20 mouse cellular contexts compared by ENCODE assay signal in the genomic region with DNA sequence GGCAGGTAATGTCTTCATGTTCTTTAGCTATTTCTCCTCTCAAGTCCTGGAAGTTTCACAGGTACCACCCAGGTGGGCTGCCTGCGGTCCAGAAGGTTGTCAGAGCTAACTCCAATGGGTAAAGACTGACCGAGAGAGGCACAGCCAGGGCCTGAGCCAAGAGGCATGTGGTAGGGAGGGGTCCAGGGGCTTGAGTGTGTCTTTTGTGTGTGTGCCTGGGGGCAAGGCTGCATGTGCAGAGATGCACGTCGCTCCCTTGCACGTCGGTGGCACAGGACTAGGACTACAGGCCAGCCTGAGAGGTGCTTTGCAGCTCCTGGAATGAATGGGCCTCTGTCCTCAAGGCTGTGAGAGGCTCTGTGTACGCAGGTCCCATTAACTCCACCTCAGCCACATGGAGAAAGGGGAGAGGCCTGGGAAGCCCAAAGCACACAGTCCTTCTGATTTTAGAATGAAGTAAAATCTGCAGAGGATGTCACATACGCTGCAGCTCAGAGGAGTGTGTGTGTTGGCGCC. TPM values are rescaled to one million over a fixed set of nuclear protein-coding genes. Genes with fewer than 3 reads are reported as not detected.
A peak's percentile ranks its signal among the peaks of the same experiment; 100 is the strongest.
DNase-seq lines count a peak whose midpoint lies in the region; ATAC-seq and TF ChIP-seq lines count a peak whose summit lies in the region.
"Had no signal": no experiment of that assay in that cellular context is flagged by ENCODE, and none has a peak within 500 bp of the region (broad histone marks: within the 10 kb centered on the region; RNA-seq: fewer than 3 reads in every experiment).

No protein-coding gene starts in this region.

- no peaks in the 10 kb centered on the region for H3K27me3 ChIP-seq in intestine, embryonic 14.5 days (replicated peaks; ENCODE audit: control insufficient read depth, insufficient read depth, low read length)
- no peaks in the 10 kb centered on the region for H3K27me3 ChIP-seq in intestine, postnatal 0 days (replicated peaks; ENCODE audit: control insufficient read depth, insufficient read depth, low read length)
- H3K27me3 ChIP-seq in midbrain, embryonic 11.5 days (ENCODE audit: control insufficient read depth, insufficient read depth, low read length) = no peaks in the 10 kb centered on the region
- no peaks in the 10 kb centered on the region for H3K27me3 ChIP-seq in midbrain, postnatal 0 days (ENCODE audit: insufficient read depth, low read length)
- no peaks in the 10 kb centered on the region for H3K27me3 ChIP-seq in embryonic facial prominence, embryonic 15.5 days
- H3K27me3 ChIP-seq in limb, embryonic 12.5 days = no peaks in the 10 kb centered on the region
- H3K27me3 ChIP-seq: heart, embryonic 15.5 days; neural tube, embryonic 15.5 days had no signal

- no peak overlapping the region for H3K4me2 ChIP-seq in intestine, embryonic 14.5 days (ENCODE audit: low read length)
- no peak overlapping the region for H3K4me2 ChIP-seq in intestine, postnatal 0 days (replicated peaks; ENCODE audit: low read depth)
- no peak overlapping the region for H3K4me2 ChIP-seq in midbrain, embryonic 11.5 days
- H3K4me2 ChIP-seq in midbrain, postnatal 0 days (ENCODE audit: low read depth, low read length, poor library complexity, severe bottlenecking) = no peak overlapping the region
- no peak overlapping the region for H3K4me2 ChIP-seq in embryonic facial prominence, embryonic 15.5 days (replicated peaks)
- H3K4me2 ChIP-seq in limb, embryonic 12.5 days = no peak overlapping the region; the same call in 1 of the 2 replicates
- H3K4me2 ChIP-seq: heart, embryonic 15.5 days; neural tube, embryonic 15.5 days had no signal

- ATAC-seq in intestine, embryonic 14.5 days (replicated peaks; ENCODE audit: low FRiP score, low TSS enrichment, low read depth) = peak; percentile 62; the same call in 1 of the 2 replicates
- ATAC-seq in intestine, postnatal 0 days = no peak
- no peak for ATAC-seq in midbrain, embryonic 11.5 days (ENCODE audit: low FRiP score)
- ATAC-seq in midbrain, postnatal 0 days (ENCODE audit: low FRiP score) = no peak
- peak; percentile 39; the same call in 1 of the 2 replicates for ATAC-seq in embryonic facial prominence, embryonic 15.5 days (ENCODE audit: insufficient number of reproducible peaks, low FRiP score, low TSS enrichment, low read depth)
- peak; percentile 70 for ATAC-seq in limb, embryonic 12.5 days (ENCODE audit: insufficient number of reproducible peaks, insufficient read depth, low FRiP score, low TSS enrichment, low read depth)
- no peak for ATAC-seq in megakaryocyte-erythroid progenitor cell, adult 5-6 weeks (replicated peaks; ENCODE audit: low FRiP score, low TSS enrichment, poor library complexity, severe bottlenecking)

- no peak overlapping the region for H3K4me3 ChIP-seq in intestine, embryonic 14.5 days (ENCODE audit: low read depth, low read length)
- H3K4me3 ChIP-seq in intestine, postnatal 0 days (ENCODE audit: low read depth, low read length) = no peak overlapping the region
- no peak overlapping the region for H3K4me3 ChIP-seq in midbrain, embryonic 11.5 days (ENCODE audit: low read depth, low read length)
- H3K4me3 ChIP-seq in midbrain, postnatal 0 days (ENCODE audit: low read depth, low read length) = no peak overlapping the region
- H3K4me3 ChIP-seq in embryonic facial prominence, embryonic 15.5 days (replicated peaks) = no peak overlapping the region
- H3K4me3 ChIP-seq in limb, embryonic 12.5 days (replicated peaks) = no peak overlapping the region
- H3K4me3 ChIP-seq: heart, adult 2 months; heart, embryonic 15.5 days; layer of hippocampus, adult 2 months; neural tube, embryonic 15.5 days had no signal

- H3K27ac ChIP-seq in intestine, embryonic 14.5 days (ENCODE audit: low read depth) = no peak overlapping the region
- H3K27ac ChIP-seq in intestine, postnatal 0 days (ENCODE audit: low read depth, low read length) = no peak overlapping the region
- no peak overlapping the region for H3K27ac ChIP-seq in midbrain, embryonic 11.5 days (ENCODE audit: low read depth, low read length)
- no peak overlapping the region for H3K27ac ChIP-seq in midbrain, postnatal 0 days (ENCODE audit: low read depth, low read length)
- H3K27ac ChIP-seq in embryonic facial prominence, embryonic 15.5 days (replicated peaks) = no peak overlapping the region
- peak overlapping the region; percentile 90 for H3K27ac ChIP-seq in limb, embryonic 12.5 days
- H3K27ac ChIP-seq: heart, adult 2 months; heart, embryonic 15.5 days; kidney, postnatal 0 days; layer of hippocampus, adult 2 months; neural tube, embryonic 15.5 days had no signal

- WGBS in intestine, embryonic 14.5 days = 80% methylated on average over 9 of the region's 9 CpGs
- whole genome bisulfite sequencing in intestine, postnatal 0 days = 86% methylated on average over 9 of the region's 9 CpGs
- WGBS in midbrain, embryonic 11.5 days = 80% methylated on average over 9 of the region's 9 CpGs
- WGBS in midbrain, postnatal 0 days = 73% methylated on average over 9 of the region's 9 CpGs
- WGBS in embryonic facial prominence, embryonic 15.5 days = 47% methylated on average over 9 of the region's 9 CpGs
- 83% methylated on average over 9 of the region's 9 CpGs for WGBS in limb, embryonic 12.5 days

- H3K9me3 ChIP-seq in intestine, embryonic 14.5 days (ENCODE audit: control insufficient read depth, low read length) = no peaks in the 10 kb centered on the region
- no peaks in the 10 kb centered on the region for H3K9me3 ChIP-seq in intestine, postnatal 0 days (ENCODE audit: control insufficient read depth)
- no peaks in the 10 kb centered on the region for H3K9me3 ChIP-seq in midbrain, embryonic 11.5 days (ENCODE audit: control insufficient read depth, low read length)
- H3K9me3 ChIP-seq in midbrain, postnatal 0 days (ENCODE audit: low read length) = no peaks in the 10 kb centered on the region
- no peaks in the 10 kb centered on the region for H3K9me3 ChIP-seq in embryonic facial prominence, embryonic 15.5 days (replicated peaks)
- H3K9me3 ChIP-seq in limb, embryonic 12.5 days = no peaks in the 10 kb centered on the region
- H3K9me3 ChIP-seq: heart, embryonic 15.5 days; neural tube, embryonic 15.5 days had no signal

- peaks cover 17% of the 10 kb centered on the region for H3K36me3 ChIP-seq in intestine, embryonic 14.5 days (ENCODE audit: control insufficient read depth, insufficient read depth, low read length)
- peaks cover 10% of the 10 kb centered on the region for H3K36me3 ChIP-seq in intestine, postnatal 0 days (ENCODE audit: control insufficient read depth, insufficient read depth)
- peaks cover 5% of the 10 kb centered on the region; the same call in 1 of the 2 replicates for H3K36me3 ChIP-seq in midbrain, embryonic 11.5 days (ENCODE audit: control insufficient read depth, insufficient read depth, low read length)
- H3K36me3 ChIP-seq in midbrain, postnatal 0 days (ENCODE audit: insufficient read depth, low read length) = no peaks in the 10 kb centered on the region; the same call in 1 of the 2 replicates
- peaks cover 18% of the 10 kb centered on the region for H3K36me3 ChIP-seq in embryonic facial prominence, embryonic 15.5 days
- peaks cover 24% of the 10 kb centered on the region for H3K36me3 ChIP-seq in limb, embryonic 12.5 days

- no peak for DNase-seq in intestine, embryonic 14.5 days (ENCODE audit: low spot score)
- DNase-seq in midbrain, embryonic 11.5 days (ENCODE audit: low spot score, missing footprints) = peak; percentile 69
- DNase-seq in midbrain, postnatal 0 days (ENCODE audit: low spot score) = no peak
- no peak for DNase-seq in left cerebral cortex, postnatal 14 days (ENCODE audit: low spot score in 2 of 2)
- DNase-seq: adrenal gland, postnatal 36 days; cerebellum, adult 2 months; gastrocnemius, postnatal 10 days; heart, adult 2 months; lung, adult 18-20 months; thymus, adult 18-20 months had no signal

- H3K4me1 ChIP-seq in intestine, embryonic 14.5 days (replicated peaks; ENCODE audit: control insufficient read depth, insufficient read depth, low read length) = 0 out of 2 replicates have a peak, but pooled peaks cover under 1% of the 10 kb centered on the region
- no peaks in the 10 kb centered on the region for H3K4me1 ChIP-seq in intestine, postnatal 0 days (replicated peaks; ENCODE audit: control insufficient read depth, insufficient read depth, low read length)
- peaks cover 8% of the 10 kb centered on the region for H3K4me1 ChIP-seq in midbrain, embryonic 11.5 days (ENCODE audit: control insufficient read depth, insufficient read depth, low read length)
- H3K4me1 ChIP-seq in midbrain, postnatal 0 days (ENCODE audit: insufficient read depth, low read length) = no peaks in the 10 kb centered on the region
- peaks cover 17% of the 10 kb centered on the region for H3K4me1 ChIP-seq in embryonic facial prominence, embryonic 15.5 days
- H3K4me1 ChIP-seq in limb, embryonic 12.5 days (replicated peaks) = peaks cover 63% of the 10 kb centered on the region
- H3K4me1 ChIP-seq: heart, embryonic 15.5 days had no signal

- intact Hi-C loops in left cerebral cortex, postnatal 14 days (cut with DNase I) = no loop called here

- H3K9ac ChIP-seq in intestine, embryonic 14.5 days (ENCODE audit: low read length) = no peak overlapping the region
- H3K9ac ChIP-seq in intestine, postnatal 0 days (ENCODE audit: low read depth, low read length) = no peak overlapping the region
- H3K9ac ChIP-seq in midbrain, embryonic 11.5 days (ENCODE audit: low read length) = no peak overlapping the region
- no peak overlapping the region for H3K9ac ChIP-seq in midbrain, postnatal 0 days (replicated peaks; ENCODE audit: low read length, poor library complexity, severe bottlenecking)
- H3K9ac ChIP-seq in embryonic facial prominence, embryonic 15.5 days = no peak overlapping the region
- no peak overlapping the region for H3K9ac ChIP-seq in limb, embryonic 12.5 days (replicated peaks)
- H3K9ac ChIP-seq: heart, embryonic 15.5 days; neural tube, embryonic 15.5 days had no signal

- TF ChIP-seq CTCF in intestine, postnatal 0 days (IDR thresholded peaks at IDR 0.05; ENCODE audit: low read depth) = no peak
- TF ChIP-seq CTCF in midbrain, postnatal 0 days (IDR thresholded peaks at IDR 0.05) = no peak

RNA-seq across cellular contexts. Expression of gene Col2a1, which starts 28.8 kb away (rescaled TPM):
- 2.3 and 4.5 TPM in 2 replicates for polyA plus RNA-seq in intestine, embryonic 14.5 days (2014; fragmentation: Nextera tagmentation; extraction: Ambion mirVana)
- 0.09 TPM in 1 of 2 replicates, not detected in the other for polyA plus RNA-seq in intestine, postnatal 0 days (2015; fragmentation: Nextera tagmentation; extraction: Ambion mirVana)
- 94.5 and 94.6 TPM in 2 replicates for polyA plus RNA-seq in midbrain, embryonic 11.5 days (2014; fragmentation: Nextera tagmentation; extraction: Ambion mirVana)
- total RNA-seq in midbrain, postnatal 0 days (2014; rRNA removed) = 13.8 and 17.8 TPM in 2 replicates
- 4.9 and 6.2 TPM in 2 replicates for polyA plus RNA-seq in midbrain, postnatal 0 days (2015; fragmentation: Nextera tagmentation; extraction: Ambion mirVana)
- polyA plus RNA-seq in embryonic facial prominence, embryonic 15.5 days (2015; fragmentation: Nextera tagmentation; extraction: Ambion mirVana) = 225 and 386 TPM in 2 replicates
- 431 and 545 TPM in 2 replicates for polyA plus RNA-seq in limb, embryonic 12.5 days (2016; fragmentation: Nextera tagmentation; extraction: Ambion mirVana)
- total RNA-seq in megakaryocyte-erythroid progenitor cell, adult 5-6 weeks (2014; fragmentation: Nextera tagmentation) = not detected in 2 replicates
- total RNA-seq in megakaryocyte-erythroid progenitor cell, adult 5-6 weeks (2017) = not detected in 2 replicates
- under 1 TPM; 0.57 to 0.97 TPM for total RNA-seq in left cerebral cortex, postnatal 14 days (2021)
- total RNA-seq: adrenal gland, postnatal 36 days; liver, adult 2 months; megakaryocyte, adult 5-6 weeks had no signal
- polyA plus RNA-seq: liver, adult 2 months had no signal

RNA-seq across cellular contexts. Expression of gene Pfkm, which starts 59.1 kb away (rescaled TPM):
- polyA plus RNA-seq in intestine, embryonic 14.5 days (2014; fragmentation: Nextera tagmentation; extraction: Ambion mirVana) = 28.8 and 31.4 TPM in 2 replicates
- polyA plus RNA-seq in intestine, postnatal 0 days (2015; fragmentation: Nextera tagmentation; extraction: Ambion mirVana) = 15.6 and 17.3 TPM in 2 replicates
- 36.3 TPM in 2 replicates for polyA plus RNA-seq in midbrain, embryonic 11.5 days (2014; fragmentation: Nextera tagmentation; extraction: Ambion mirVana)
- total RNA-seq in midbrain, postnatal 0 days (2014; rRNA removed) = 96.2 and 102 TPM in 2 replicates
- polyA plus RNA-seq in midbrain, postnatal 0 days (2015; fragmentation: Nextera tagmentation; extraction: Ambion mirVana) = 89.9 and 96.4 TPM in 2 replicates
- polyA plus RNA-seq in embryonic facial prominence, embryonic 15.5 days (2015; fragmentation: Nextera tagmentation; extraction: Ambion mirVana) = 49.2 and 49.9 TPM in 2 replicates
- 49.4 and 52.7 TPM in 2 replicates for polyA plus RNA-seq in limb, embryonic 12.5 days (2016; fragmentation: Nextera tagmentation; extraction: Ambion mirVana)
- total RNA-seq in megakaryocyte-erythroid progenitor cell, adult 5-6 weeks (2014; fragmentation: Nextera tagmentation) = 69.0 and 74.9 TPM in 2 replicates
- total RNA-seq in megakaryocyte-erythroid progenitor cell, adult 5-6 weeks (2017) = 63.7 and 89.1 TPM in 2 replicates
- total RNA-seq in left cerebral cortex, postnatal 14 days (2021) = 100 to 1,000 TPM; 349 to 369 TPM

Comparison
In these comparisons a context has a peak if more than half of its experiments do, and no peak if none do; other contexts are left out.
1. ATAC-seq: peak in intestine, embryonic 14.5 days (single experiment), embryonic facial prominence, embryonic 15.5 days (single experiment) and limb, embryonic 12.5 days (single experiment); none in intestine, postnatal 0 days (single experiment), midbrain, embryonic 11.5 days (single experiment), midbrain, postnatal 0 days (single experiment) and megakaryocyte-erythroid progenitor cell, adult 5-6 weeks (single experiment).
2. RNA of gene Col2a1, which starts 28.8 kb away (polyA plus RNA-seq): 431 to 545 TPM in limb, embryonic 12.5 days, 225 to 386 TPM in embryonic facial prominence, embryonic 15.5 days and 94.5 to 94.6 TPM in midbrain, embryonic 11.5 days; 4.9 to 6.2 TPM in midbrain, postnatal 0 days, 2.3 to 4.5 TPM in intestine, embryonic 14.5 days and 0.09 TPM in intestine, postnatal 0 days; every median in the first group is over 10 times any median in the second.